Mouse (Mus musculus): ENCODE measurements around the gene Auts2.

Gene Auts2

DNA sequence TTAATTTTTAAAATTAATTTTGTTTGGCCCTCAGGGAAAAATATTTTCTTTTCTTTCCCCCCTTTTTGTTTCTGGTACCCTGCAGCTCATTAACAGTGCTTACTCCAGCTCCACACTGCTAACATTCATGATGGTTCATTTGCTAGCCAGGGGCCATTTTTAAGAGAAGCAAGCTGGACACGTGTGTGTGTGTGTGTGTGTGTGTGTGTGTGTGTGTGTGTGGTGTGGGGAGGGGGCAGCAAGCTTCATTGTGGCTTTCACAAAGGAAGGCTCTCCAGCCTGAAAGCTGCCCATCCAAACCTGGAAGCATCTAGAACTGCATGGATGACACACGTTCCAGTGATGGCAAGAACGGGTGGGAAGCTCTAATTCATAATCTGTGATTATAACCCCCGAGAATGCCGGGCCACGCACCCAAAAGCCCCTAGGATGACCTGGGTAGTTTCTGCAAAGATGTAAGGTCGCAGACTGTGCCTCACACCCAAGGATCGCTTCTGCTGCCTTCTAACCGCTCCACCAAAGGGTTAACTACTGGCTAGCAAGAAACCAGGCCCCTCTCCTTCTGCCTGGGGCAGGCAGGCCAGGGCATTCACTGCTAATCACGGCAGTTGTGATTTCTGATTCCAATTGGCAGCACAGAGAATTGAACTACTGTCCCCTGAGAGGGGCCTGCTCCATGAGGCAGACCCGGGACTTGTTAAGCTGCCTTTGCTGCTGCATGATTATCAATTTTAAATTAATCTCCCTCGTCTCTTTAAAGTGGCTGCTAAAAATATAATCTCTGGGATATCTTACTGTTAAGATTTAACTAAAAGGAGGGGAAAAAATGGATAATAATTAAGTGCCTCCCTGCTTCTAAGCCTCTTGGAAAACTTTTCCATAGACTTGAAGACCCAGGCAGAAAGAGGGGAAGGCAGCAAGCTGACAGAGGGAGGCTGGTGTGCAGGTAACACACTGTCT, 911.8 kb downstream of the Auts2 start:
- DNase-seq (ENCODE audit: low read depth, low spot score), result no peak

DNA sequence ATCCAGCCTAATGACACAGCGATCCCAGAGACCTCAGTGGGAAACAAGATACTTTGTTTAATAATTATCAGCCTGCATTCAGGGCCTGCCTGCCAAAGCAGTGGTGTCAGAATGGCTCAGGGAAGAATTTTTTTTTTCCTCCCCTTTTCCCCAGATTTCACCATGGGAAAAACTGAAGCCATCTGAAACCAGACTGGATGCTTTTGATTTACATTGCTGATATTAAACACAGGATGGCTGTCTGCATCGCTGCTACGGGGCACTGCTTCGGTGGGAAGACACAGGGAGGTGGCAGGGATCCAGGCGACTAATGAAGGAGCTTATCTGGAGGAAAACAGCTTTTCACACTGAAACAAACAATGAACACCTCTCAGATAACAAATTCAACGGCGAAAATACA, 912.6 kb downstream of the Auts2 start:
- no peak for DNase-seq (ENCODE audit: low read depth, low spot score)

DNA sequence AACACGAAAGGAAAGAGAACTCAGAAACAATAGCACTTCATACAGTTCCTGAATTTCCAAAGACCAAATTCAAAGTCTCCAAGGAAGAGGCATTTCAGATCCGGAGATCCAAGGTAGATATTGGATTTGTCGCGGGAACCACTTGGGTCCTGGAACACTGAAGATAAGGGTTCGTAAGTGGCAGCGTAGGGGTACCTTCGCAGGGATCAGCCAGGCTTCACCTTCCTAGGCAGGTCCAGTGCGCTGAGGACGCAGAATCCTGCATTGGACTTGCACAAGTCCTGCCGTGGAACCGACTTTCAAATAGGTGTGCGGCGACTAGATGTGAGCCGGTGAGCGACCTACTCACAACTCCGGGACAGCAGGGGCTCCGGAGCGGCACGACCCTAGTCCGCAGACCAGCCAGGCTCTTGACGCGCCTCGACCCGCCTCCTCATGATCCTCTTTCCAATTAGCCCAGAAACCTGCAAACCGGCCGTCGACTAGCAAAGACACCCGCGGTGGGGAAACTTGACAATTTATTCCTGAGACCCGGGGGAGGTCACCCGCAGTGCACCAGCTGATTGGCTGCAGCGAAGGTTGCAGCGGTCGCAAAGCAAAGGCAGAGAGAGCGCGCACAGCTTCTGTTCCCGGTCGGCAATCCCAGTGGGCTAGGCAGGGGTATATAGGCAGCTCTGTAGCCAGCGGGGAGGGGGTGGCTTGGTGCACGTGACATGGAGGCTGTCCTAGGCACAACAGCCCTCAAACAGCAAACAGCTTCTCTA, 926.8 kb downstream of the Auts2 start:
- DNase-seq (ENCODE audit: low read depth, low spot score), result no peak

DNA sequence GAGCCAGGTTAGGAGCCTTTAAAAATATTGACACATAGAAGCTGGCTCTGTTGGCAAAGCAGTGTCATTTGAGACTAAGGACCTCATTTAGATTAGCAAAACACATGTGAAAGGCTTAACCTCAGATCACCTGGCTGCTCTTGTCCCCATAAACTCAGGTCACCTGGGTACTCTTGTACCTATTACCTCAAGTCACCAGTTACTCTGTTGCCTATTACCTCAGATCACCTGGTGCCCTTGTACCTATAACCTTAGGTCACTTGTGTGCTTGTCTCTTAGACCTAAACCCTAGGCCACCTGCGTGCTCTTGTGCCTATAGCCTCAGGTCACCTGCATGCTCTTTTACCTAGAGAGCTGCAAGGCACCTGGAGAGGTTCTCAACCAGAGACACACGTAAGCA, 928.9 kb downstream of the Auts2 start:
- no peak for DNase-seq (ENCODE audit: low read depth, low spot score)

DNA sequence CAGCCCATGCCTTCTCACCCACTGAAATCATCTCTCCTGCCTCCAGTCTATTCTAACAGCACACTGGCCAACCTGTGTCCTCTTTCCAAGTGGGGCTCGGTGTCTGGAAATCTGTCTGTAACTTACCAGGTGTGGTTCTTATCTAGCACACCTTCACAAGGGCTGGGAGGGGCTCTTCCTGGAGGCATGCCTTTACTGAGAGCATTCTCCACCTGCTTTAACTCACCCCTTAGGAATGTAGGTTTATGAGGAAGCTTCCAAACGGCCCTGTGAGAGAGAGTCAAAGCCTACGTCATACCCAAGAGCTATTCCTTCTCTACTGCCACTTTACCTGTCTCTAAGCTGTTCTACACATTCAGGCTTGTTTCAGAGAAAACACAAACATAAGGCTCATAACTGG, 929.8 kb downstream of the Auts2 start:
- DNase-seq (ENCODE audit: low read depth, low spot score), result no peak

DNA sequence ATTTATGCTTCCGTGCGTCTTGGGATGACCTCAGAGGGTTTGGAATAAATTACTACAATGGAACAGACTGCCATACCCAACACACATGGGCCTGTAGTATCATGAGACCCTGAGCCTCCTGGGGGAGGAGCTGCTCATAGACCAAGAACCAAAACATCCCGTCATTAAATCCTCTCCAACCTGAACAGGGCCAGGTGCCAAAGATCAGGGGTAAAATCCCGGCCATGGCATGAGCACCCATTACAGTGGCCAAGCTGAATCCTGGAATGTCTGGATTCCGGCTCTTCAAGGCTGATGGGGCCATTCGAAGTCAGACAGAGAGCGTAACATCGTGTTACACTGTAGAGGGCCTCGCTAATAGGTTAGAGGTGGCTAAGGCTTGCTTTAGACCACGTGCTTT, 932.4 kb downstream of the Auts2 start:
- no peak for DNase-seq (ENCODE audit: low read depth, low spot score)

DNA sequence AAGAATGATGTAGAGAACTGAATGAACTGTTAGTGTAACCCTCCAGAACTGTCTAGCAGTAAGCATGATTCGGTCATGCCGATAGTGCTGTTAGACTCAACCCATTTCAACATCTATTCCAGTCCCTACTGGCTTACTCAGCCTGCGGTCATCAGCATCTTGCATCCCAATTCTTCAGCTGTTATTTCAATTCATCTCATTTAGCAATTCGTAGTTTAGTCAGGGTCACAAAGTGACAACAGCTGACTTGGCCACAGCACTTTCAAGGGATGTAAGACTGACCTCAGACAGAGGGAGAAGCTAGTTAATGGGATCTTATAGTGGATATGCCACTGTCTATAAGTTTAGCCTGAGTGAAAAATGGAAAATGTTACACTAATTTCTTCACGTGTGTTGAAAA, 936.4 kb downstream of the Auts2 start:
- DNase-seq (ENCODE audit: low read depth, low spot score), result no peak

DNA sequence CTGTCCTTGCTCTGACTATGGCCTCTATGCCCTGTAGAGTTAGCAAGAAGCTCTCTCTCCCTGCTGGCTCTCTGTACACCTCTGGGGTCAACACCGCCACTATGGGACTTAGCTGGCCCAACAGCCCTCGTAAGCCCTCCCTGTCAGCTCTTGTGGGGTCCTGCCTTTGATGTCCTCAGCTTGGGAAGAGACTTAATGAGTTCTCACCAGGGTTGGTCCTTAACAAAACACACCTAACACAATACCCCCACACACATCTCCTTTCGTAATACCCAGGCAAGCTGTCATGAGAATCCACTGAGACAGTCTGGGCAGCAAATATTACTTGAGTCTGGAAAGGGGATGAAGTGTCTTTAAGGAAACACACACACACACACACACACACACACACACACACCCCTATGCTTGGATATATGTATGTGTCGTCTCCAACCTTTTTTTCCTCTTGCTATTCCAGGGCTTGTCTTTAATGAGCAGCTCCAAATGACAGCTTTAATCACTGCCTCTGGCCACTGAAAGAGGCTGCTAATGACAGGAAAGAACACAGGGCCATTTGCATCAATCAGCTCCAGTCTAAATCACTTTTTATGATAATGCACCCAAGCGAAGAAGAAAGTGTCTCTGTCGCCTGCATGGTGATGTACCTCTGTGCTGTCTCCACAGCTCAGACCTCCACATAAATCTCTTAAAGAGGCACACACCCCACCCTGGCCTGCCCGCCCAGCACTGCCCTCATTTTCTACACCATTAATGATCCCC, 941.0 kb downstream of the Auts2 start:
- DNase-seq (ENCODE audit: low read depth, low spot score), result no peak

DNA sequence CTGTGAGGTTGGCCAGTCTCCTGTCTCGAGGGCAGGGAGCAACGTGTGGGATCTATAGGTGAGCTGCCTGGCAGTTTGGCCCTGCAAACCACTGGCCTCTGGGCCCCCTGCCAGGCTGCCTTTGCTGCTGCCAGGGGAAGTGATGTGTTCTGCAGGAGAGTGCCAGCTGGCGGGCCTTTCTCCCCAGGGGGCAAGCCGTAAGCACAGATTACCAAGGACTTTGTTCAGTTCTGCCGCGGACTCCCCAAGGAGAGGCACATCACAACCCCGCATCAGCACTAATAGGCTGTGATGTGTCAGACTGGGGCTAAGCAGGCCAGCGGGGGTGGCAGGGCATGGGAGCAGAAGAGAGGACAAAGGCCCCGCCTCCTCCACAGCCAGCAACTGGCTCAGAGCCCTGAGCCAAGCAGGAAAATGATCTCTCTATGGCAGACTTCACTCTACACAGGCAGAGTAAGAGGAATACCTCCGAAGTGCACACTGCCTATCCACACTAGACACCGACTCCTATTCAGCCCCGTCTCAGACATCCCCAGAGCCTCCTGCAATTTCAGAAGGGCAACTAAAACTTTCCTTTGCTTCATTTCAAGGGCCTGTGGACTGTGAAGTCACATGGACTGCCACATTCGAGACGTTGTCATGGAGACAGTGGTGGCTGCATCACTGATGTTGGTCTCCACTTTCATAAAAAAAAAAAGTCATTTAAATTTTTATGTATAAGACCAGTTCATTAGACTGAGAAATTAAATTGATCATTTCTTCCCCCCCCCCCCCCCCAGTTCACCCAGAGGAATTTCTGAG, 942.6 kb downstream of the Auts2 start:
- DNase-seq (ENCODE audit: low read depth, low spot score), result no peak

DNA sequence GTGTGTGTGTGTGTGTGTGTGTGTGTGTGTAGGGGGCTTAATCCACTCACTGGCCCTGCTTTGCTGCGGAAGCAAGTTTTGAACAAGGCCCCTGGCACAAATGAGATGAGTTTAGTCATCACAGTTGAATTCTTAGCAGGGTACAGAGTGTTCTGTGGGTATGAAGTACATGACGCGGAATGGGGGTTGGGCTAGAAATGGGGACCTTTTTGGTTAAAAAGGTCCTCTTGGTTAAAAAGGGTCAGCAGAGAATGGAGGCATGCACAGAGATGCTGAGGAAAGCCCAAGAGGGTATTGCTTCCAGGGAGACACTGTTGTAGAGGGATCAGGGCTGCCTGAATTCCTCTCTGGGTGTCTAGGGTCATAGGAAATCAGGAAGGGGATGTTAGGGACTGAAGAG, 945.6 kb downstream of the Auts2 start:
- DNase-seq (ENCODE audit: low read depth, low spot score), result no peak

DNA sequence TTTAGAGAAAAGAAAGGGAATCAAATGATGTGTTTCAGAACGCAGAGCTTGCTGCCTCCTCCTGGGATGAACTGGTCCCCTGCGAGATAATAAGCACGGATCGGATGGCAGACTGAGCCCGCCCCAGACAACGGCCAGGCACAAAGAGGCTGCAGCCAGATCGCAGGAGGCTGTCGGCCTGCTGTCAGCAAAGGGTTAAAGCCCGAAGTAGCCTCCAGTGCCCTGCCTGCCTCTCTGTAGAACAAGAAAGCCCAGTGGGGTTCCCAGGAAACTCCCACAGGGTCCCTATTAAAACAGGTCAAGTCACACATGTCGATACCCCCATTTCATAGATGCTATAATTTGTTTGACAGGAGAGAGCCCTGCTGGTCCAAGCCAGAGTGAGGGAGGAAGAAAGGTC, 946.6 kb downstream of the Auts2 start:
- no peak for DNase-seq (ENCODE audit: low read depth, low spot score)

DNA sequence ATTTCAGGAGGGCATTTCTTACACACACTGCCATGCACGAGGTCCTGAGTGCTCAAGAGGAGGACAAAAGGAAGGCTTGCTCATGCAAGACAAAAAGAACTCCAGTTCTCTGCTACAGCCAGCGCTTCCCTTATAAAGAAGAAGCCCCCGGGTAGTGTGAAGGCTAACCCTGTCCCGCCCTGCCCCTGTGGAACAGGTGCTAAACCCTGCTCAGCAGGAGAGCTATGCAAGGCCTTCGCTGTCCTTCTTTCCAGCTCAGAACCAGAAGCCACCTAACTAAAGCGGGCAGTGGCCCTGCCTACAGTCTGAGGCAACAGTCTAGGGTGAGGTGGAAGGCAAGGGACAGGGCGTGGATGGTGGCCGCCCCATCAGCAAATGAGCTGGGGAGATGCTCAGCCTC, 947.4 kb downstream of the Auts2 start:
- no peak for DNase-seq (ENCODE audit: low read depth, low spot score)

DNA sequence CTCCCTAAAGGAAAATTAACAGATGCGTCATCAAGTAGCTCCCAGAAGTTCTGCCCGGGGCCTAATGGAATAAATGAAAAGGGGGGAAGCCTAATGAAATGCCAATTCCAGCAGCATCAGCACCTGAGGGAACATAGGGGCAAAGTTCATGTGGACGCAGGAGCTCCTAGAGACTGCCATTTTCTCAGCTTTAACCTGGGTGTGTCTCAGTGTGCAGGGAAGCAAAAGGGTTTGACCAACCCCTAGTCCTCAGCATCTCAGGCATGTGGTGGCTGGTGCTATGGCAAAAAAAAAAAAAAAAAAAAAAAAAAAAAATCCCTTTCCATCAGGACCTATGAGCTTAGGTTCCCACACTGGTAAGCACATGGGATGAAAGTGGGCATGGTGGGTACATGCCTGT, 948.5 kb downstream of the Auts2 start:
- DNase-seq (ENCODE audit: low read depth, low spot score), result no peak

DNA sequence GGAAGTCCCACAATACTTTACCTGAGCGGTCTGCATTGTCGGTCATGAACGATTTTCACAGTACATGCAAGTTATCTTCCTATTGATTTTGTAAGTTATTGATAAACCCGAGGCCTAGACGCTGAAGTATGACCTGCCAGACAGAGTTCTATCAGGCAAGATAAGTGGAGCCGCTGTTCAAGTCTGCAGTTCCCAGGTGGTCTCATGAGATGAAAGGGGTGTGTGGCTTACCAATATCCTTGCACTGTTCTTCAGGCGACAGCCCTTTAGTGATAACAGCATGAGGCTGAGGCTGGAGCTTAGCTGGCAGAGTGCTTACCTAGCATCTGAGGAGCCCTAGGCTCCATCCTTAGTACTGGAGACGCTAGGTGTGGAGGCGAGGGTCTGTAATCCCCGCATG, 949.9 kb downstream of the Auts2 start:
- DNase-seq (ENCODE audit: low read depth, low spot score), result no peak

DNA sequence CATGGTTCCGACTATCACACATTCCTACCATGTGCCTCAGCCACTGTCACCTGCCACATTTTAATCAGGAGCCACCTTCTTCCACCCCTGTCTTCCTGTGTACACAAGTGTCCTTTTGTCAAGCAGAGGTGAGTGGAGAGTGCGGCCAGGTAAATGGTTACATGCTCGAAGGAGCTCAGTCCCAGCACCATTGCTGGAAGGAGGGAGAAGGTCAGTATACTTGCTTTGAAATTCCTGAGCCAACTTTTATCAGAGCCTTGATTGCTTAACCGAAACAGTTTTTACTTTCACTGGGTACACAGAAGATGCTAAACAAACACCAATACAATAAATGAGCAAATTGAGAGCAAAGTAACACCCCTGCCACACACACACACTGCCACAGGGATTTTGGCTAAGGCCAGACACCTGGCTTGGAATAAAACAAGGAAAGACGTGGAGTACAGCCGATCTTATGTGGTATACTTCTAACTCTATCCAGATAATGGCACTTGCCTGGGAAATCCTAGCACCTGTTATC, 953.1 kb downstream of the Auts2 start:
- no peak for DNase-seq (ENCODE audit: low read depth, low spot score)

DNA sequence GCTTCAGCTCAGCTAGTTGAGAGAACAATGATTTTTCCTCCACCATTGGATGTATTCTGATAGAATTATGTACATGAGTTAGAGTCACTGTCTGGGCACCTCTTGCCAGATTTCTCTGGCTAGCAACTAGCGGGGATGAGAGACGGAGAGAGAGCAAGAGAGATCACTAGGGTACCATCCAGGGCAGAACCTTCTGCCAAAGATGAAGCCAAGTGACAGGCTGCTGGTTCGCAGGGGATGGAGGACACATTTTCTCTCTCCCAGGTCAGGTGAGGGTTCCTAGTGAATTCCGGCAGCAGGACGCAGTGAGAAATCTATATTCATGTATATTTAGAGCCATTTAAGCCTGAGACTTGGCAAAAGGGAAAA, 956.8 kb downstream of the Auts2 start:
- no peak for DNase-seq (ENCODE audit: low read depth, low spot score)

DNA sequence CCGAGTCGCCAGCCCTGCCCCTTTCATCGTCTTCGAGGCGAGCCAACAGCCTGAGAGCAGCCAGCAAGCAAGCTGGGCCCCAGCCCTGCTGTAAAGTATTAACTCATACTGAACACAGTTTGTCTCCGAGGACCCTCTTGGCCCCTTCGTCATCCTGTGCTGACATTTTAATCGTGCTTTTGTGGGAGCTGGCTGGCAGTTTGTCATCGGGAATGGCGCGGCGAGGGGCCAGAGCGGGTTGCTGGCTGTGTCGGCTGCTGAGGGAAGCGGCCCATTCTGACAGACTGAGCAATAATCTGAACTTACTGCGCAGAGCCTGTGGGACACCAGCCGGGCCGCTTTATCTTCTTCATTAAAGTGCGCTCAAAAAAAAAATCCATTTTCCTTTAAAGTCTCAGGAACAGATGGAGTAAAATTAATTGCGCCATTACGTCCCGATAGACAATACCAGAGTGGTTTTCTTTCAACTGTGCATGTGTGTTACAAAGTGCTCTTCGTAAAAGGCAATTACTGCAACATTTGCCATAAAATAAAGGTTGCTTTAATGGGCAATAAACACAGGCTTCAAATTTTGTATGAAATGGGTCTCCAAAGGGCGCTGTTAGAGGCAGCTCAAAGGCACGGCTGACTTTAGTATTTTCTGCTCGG, 957.3 kb downstream of the Auts2 start:
- DNase-seq (ENCODE audit: low read depth, low spot score), result no peak

DNA sequence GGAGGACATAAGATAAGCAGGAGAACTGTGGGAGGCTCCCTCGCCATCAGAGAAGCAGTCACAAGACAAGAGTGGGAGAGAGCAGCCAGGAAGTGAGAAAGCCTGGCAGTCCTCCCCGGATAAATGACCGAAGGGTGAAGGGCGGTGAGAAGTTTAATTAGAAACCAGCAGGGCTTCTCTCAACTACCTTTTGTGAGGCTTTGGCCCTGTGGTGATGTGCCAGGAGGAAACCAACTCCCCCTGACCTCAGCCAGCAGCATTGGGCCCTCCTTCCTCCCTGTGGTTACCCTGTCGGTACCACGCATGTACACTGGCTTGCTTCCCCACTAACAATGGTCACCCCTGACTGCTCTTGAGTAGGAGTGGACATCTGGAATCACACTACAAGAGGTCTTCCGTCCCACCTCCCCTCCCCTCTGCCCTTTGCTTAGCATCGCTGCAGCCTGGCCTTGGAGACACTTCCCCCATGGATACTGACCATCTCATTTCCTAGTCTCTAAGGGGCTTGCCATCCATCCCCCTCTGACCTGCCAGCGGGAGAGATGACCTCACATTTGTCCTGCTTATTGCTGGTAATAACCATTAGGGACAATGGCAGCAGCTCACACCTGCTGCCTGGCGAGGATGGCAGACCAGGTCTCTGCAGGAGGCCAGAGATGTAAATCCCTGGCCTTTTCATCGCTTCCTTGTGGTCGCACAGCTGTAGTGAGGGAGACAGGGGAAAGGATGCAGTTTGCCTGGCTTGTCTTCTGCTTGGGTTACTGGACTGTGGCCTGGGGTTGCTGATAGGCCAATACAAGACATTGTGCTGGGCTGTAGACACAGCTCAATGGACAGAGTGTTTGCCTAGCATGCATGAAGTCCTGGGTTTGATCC, 958.6 kb downstream of the Auts2 start:
- no peak for DNase-seq (ENCODE audit: low read depth, low spot score)
